8 mouse cellular contexts compared by ENCODE assay signal in genomic region chr3:125937536-125938091, GRCm38 (mm10). TPM values are rescaled to one million over a fixed set of nuclear protein-coding genes. Genes with fewer than 3 reads are reported as not detected.
DNase-seq lines count a peak whose midpoint lies in the region; ATAC-seq and TF ChIP-seq lines count a peak whose summit lies in the region.

No protein-coding gene starts in this region.

- H3K4me1 ChIP-seq in heart, embryonic 11.5 days (ENCODE audit: control insufficient read depth, insufficient read depth, low read length), result peaks cover 3% of the 10 kb centered on the region; the same call in 1 of the 2 replicates
- H3K4me1 ChIP-seq in ES-E14 (ENCODE audit: control insufficient read depth in 2 of 2, insufficient read depth in 2 of 2, low read length in 2 of 2, poor library complexity in 1 of 2), result no peaks in the 10 kb centered on the region
- no peaks in the 10 kb centered on the region for H3K4me1 ChIP-seq in forebrain, embryonic 11.5 days (replicated peaks; ENCODE audit: control insufficient read depth, insufficient read depth, low read length)
- no peaks in the 10 kb centered on the region for H3K4me1 ChIP-seq in kidney, postnatal 0 days (replicated peaks; ENCODE audit: insufficient read depth, low read length)
- peaks cover 8% of the 10 kb centered on the region; the same call in 1 of the 2 replicates for H3K4me1 ChIP-seq in neural tube, embryonic 12.5 days

- H3K4me3 ChIP-seq in heart, embryonic 11.5 days (ENCODE audit: low read depth, low read length), result peak overlapping the region; percentile 63
- peak overlapping the region; percentile 68 to 87 for H3K4me3 ChIP-seq in ES-E14 (ENCODE audit: insufficient read depth in 1 of 2, low read depth in 1 of 2, low read length in 2 of 2, poor library complexity in 1 of 2, severe bottlenecking in 1 of 2)
- H3K4me3 ChIP-seq in forebrain, embryonic 11.5 days (ENCODE audit: low read depth, low read length), result peak overlapping the region; percentile 57
- peak overlapping the region; percentile 52 for H3K4me3 ChIP-seq in kidney, postnatal 0 days (replicated peaks; ENCODE audit: low read depth, low read length)
- H3K4me3 ChIP-seq in neural tube, embryonic 12.5 days, result peak overlapping the region; percentile 69

- H3K27me3 ChIP-seq in heart, embryonic 11.5 days (ENCODE audit: control insufficient read depth, insufficient read depth, low read length), result peaks cover 26% of the 10 kb centered on the region
- peaks cover 3% of the 10 kb centered on the region; the same call in 1 of the 2 replicates for H3K27me3 ChIP-seq in forebrain, embryonic 11.5 days (ENCODE audit: control insufficient read depth, insufficient read depth, low read length)
- H3K27me3 ChIP-seq in kidney, postnatal 0 days (ENCODE audit: insufficient read depth, low read length), result 0 out of 2 replicates have a peak, but pooled peaks cover 14% of the 10 kb centered on the region
- H3K27me3 ChIP-seq in neural tube, embryonic 12.5 days (replicated peaks), result 0 out of 2 replicates have a peak, but pooled peaks cover 4% of the 10 kb centered on the region

- no peak overlapping the region for H3K27ac ChIP-seq in heart, embryonic 11.5 days (ENCODE audit: low read depth, low read length)
- H3K27ac ChIP-seq in ES-E14 (ENCODE audit: insufficient read depth, low read depth, low read length, poor library complexity, severe bottlenecking), result no peak overlapping the region
- no peak overlapping the region for H3K27ac ChIP-seq in forebrain, embryonic 11.5 days (ENCODE audit: low read depth, low read length)
- no peak overlapping the region for H3K27ac ChIP-seq in kidney, postnatal 0 days
- H3K27ac ChIP-seq in neural tube, embryonic 12.5 days, result no peak overlapping the region

- no peak; the same call in none of the 2 replicates for ATAC-seq in heart, embryonic 11.5 days (replicated peaks; ENCODE audit: insufficient number of reproducible peaks, low FRiP score, low TSS enrichment)
- ATAC-seq in forebrain, embryonic 11.5 days (replicated peaks; ENCODE audit: low FRiP score), result peak; percentile 73
- ATAC-seq in kidney, postnatal 0 days (replicated peaks; ENCODE audit: low FRiP score, low read depth), result peak; percentile 48
- peak; percentile 68 for ATAC-seq in neural tube, embryonic 12.5 days (ENCODE audit: low FRiP score, low read depth)

- no peak for DNase-seq in heart, adult 18-20 months
- peak; percentile 15 for DNase-seq in ES-E14 (ENCODE audit: low read depth, low spot score)
- no peak for DNase-seq in forebrain, embryonic 11.5 days (ENCODE audit: low spot score)
- DNase-seq in kidney, postnatal 0 days (ENCODE audit: low spot score), result no peak
- no peak for DNase-seq in cerebellum, adult 9-11 months
- DNase-seq in left cerebral cortex, postnatal 10 days (ENCODE audit: extremely low spot score in 1 of 2, low spot score in 2 of 2), result no peak

- intact Hi-C loops in left cerebral cortex, postnatal 10 days (cut with DNase I), result no loop called here

- no peak for TF ChIP-seq CTCF in kidney, postnatal 0 days (IDR thresholded peaks at IDR 0.05; ENCODE audit: low read depth)

- peak overlapping the region; percentile 96 for H3K4me2 ChIP-seq in heart, embryonic 11.5 days
- peak overlapping the region; percentile 94 for H3K4me2 ChIP-seq in forebrain, embryonic 11.5 days (ENCODE audit: low read depth, low read length, severe bottlenecking)
- H3K4me2 ChIP-seq in kidney, postnatal 0 days (ENCODE audit: low read length), result peak overlapping the region; percentile 73
- peak overlapping the region; percentile 93 for H3K4me2 ChIP-seq in neural tube, embryonic 12.5 days (replicated peaks)

- in situ Hi-C loops in ES-E14 (cut with MboI; ENCODE audit: low sequenced_read_pairs in 2 of 2, unreplicated experiment in 2 of 2), result no loop called here

- no peak overlapping the region for H3K9ac ChIP-seq in heart, embryonic 11.5 days (ENCODE audit: low read depth, low read length)
- peak overlapping the region; percentile 82 for H3K9ac ChIP-seq in ES-E14 (ENCODE audit: insufficient read depth, low read depth, low read length, poor library complexity, severe bottlenecking)
- peak overlapping the region; percentile 58 for H3K9ac ChIP-seq in forebrain, embryonic 11.5 days (ENCODE audit: low read length)
- peak overlapping the region; percentile 42; the same call in 1 of the 2 replicates for H3K9ac ChIP-seq in kidney, postnatal 0 days (ENCODE audit: low read depth, low read length)
- peak overlapping the region; percentile 62 for H3K9ac ChIP-seq in neural tube, embryonic 12.5 days

- H3K9me3 ChIP-seq in heart, embryonic 11.5 days (replicated peaks; ENCODE audit: control insufficient read depth, low read length), result no peaks in the 10 kb centered on the region
- no peaks in the 10 kb centered on the region for H3K9me3 ChIP-seq in ES-E14 (ENCODE audit: control insufficient read depth, insufficient read depth, low read depth, low read length)
- H3K9me3 ChIP-seq in forebrain, embryonic 11.5 days (ENCODE audit: control insufficient read depth, low read length), result no peaks in the 10 kb centered on the region
- no peaks in the 10 kb centered on the region for H3K9me3 ChIP-seq in kidney, postnatal 0 days (replicated peaks; ENCODE audit: low read length)
- no peaks in the 10 kb centered on the region for H3K9me3 ChIP-seq in neural tube, embryonic 12.5 days

- WGBS in heart, embryonic 11.5 days (ENCODE audit: insufficient replicate concordance), result 1% methylated on average over 43 of the region's 43 CpGs
- WGBS in forebrain, embryonic 11.5 days, result under 1% methylated on average over 42 of the region's 43 CpGs
- under 1% methylated on average over 38 of the region's 43 CpGs for WGBS in kidney, postnatal 0 days
- WGBS in neural tube, embryonic 12.5 days, result under 1% methylated on average over 43 of the region's 43 CpGs

- H3K36me3 ChIP-seq in heart, embryonic 11.5 days (ENCODE audit: control insufficient read depth, insufficient read depth, low read length), result no peaks in the 10 kb centered on the region
- H3K36me3 ChIP-seq in ES-E14 (ENCODE audit: control insufficient read depth, insufficient read depth, low read length, poor library complexity, severe bottlenecking), result no peaks in the 10 kb centered on the region
- no peaks in the 10 kb centered on the region for H3K36me3 ChIP-seq in forebrain, embryonic 11.5 days (ENCODE audit: control insufficient read depth, insufficient read depth, low read length)
- no peaks in the 10 kb centered on the region for H3K36me3 ChIP-seq in kidney, postnatal 0 days (ENCODE audit: insufficient read depth, low read length)
- no peaks in the 10 kb centered on the region for H3K36me3 ChIP-seq in neural tube, embryonic 12.5 days

TF ChIP-seq in ES-E14, 5 proteins besides CTCF, POLR2A, EP300 and RAD21:
- TF ChIP-seq ZNF384 (IDR thresholded peaks at IDR 0.05; ENCODE audit: low read depth, low read length), result no peak
- TF ChIP-seq CHD2 (IDR thresholded peaks at IDR 0.05; ENCODE audit: low read depth, low read length), result no peak
- TF ChIP-seq MAFK (IDR thresholded peaks at IDR 0.05; ENCODE audit: insufficient read depth, low read depth, low read length), result no peak

RNA-seq across cellular contexts. Expression of gene Ugt8a, which starts 0.8 kb away (rescaled TPM):
- 0.21 and 0.48 TPM in 2 replicates for polyA plus RNA-seq in heart, embryonic 11.5 days (2014; fragmentation: Nextera tagmentation; extraction: Ambion mirVana)
- total RNA-seq in heart, adult 18-20 months (2021), result not detected
- 5.7 and 6.1 TPM in 2 replicates for total RNA-seq in ES-E14 (2012; rRNA removed)
- polyA plus RNA-seq in forebrain, embryonic 11.5 days (2014; fragmentation: Nextera tagmentation; extraction: Ambion mirVana), result 4.0 and 4.8 TPM in 2 replicates
- 11.5 and 11.8 TPM in 2 replicates for polyA plus RNA-seq in kidney, postnatal 0 days (2015; fragmentation: Nextera tagmentation; extraction: Ambion mirVana)
- 3.7 and 4.1 TPM in 2 replicates for polyA plus RNA-seq in neural tube, embryonic 12.5 days (2016; fragmentation: Nextera tagmentation; extraction: Ambion mirVana)
- total RNA-seq in left cerebral cortex, postnatal 10 days (2021), result 10 to 100 TPM; 13.4 to 20.4 TPM
